In the genomic region with DNA sequence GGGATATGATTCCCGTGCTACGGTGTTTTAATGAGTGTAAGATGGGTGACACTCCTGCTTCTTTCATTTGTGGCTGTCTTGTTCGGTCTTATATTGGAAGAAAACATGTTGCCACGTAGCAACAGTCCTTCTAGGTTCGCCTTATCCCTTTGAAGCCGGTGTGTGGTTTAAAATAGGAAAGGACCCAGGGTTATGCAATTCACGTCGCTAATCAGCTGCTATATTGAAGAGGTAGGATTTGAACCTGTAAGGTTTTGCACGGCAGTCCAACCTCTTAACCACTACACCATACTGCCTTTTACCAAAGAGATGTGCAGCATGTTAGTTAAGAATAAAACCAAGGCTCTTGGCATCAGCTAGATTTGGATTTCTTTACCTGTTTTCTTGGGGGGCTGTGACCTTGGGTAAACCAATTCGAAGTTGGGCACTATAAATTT, we compare ENCODE assay signal across 8 mouse cellular contexts. TPM values are rescaled to one million over a fixed set of nuclear protein-coding genes. Genes with fewer than 3 reads are reported as not detected.
DNase-seq lines count a peak whose midpoint lies in the region; ATAC-seq lines count a peak whose summit lies in the region.

No protein-coding gene starts in this region.

- peaks cover 3% of the 10 kb centered on the region; the same call in 1 of the 2 replicates for H3K4me1 ChIP-seq in heart, embryonic 12.5 days (replicated peaks)
- H3K4me1 ChIP-seq in kidney, embryonic 16.5 days (ENCODE audit: insufficient read depth, low read length), result peaks cover 13% of the 10 kb centered on the region
- peaks cover 41% of the 10 kb centered on the region for H3K4me1 ChIP-seq in liver, embryonic 15.5 days (replicated peaks)
- H3K4me1 ChIP-seq in neural tube, embryonic 11.5 days (ENCODE audit: control insufficient read depth, insufficient read depth, low read length), result no peaks in the 10 kb centered on the region

- H3K9me3 ChIP-seq in heart, embryonic 12.5 days (replicated peaks), result no peaks in the 10 kb centered on the region
- no peaks in the 10 kb centered on the region for H3K9me3 ChIP-seq in kidney, embryonic 16.5 days (ENCODE audit: low read length)
- no peaks in the 10 kb centered on the region for H3K9me3 ChIP-seq in liver, embryonic 15.5 days (replicated peaks)
- no peaks in the 10 kb centered on the region for H3K9me3 ChIP-seq in neural tube, embryonic 11.5 days (ENCODE audit: control insufficient read depth, low read length)

- peaks cover 10% of the 10 kb centered on the region; the same call in 1 of the 2 replicates for H3K36me3 ChIP-seq in heart, embryonic 12.5 days
- H3K36me3 ChIP-seq in kidney, embryonic 16.5 days (ENCODE audit: insufficient read depth, low read length), result no peaks in the 10 kb centered on the region
- H3K36me3 ChIP-seq in liver, embryonic 15.5 days (replicated peaks), result peaks cover 9% of the 10 kb centered on the region; the same call in 1 of the 2 replicates
- H3K36me3 ChIP-seq in neural tube, embryonic 11.5 days (ENCODE audit: control insufficient read depth, insufficient read depth, low read length), result no peaks in the 10 kb centered on the region

- H3K4me3 ChIP-seq in heart, embryonic 12.5 days, result peak overlapping the region; percentile 95
- H3K4me3 ChIP-seq in kidney, embryonic 16.5 days (ENCODE audit: low read length), result peak overlapping the region; percentile 96
- H3K4me3 ChIP-seq in liver, embryonic 15.5 days (replicated peaks), result peak overlapping the region; percentile 96
- H3K4me3 ChIP-seq in neural tube, embryonic 11.5 days (ENCODE audit: low read depth, low read length), result peak overlapping the region; percentile 97

- WGBS in heart, embryonic 12.5 days, result 8% methylated on average over 10 of the region's 10 CpGs
- 6% methylated on average over 10 of the region's 10 CpGs for WGBS in kidney, embryonic 16.5 days
- WGBS in liver, embryonic 15.5 days (ENCODE audit: insufficient replicate concordance), result 5% methylated on average over 10 of the region's 10 CpGs
- 7% methylated on average over 10 of the region's 10 CpGs for WGBS in neural tube, embryonic 11.5 days

- ATAC-seq in CD4-positive, CD25-positive, alpha-beta regulatory T cell, adult 4 months, result peak; percentile 81
- ATAC-seq in heart, embryonic 12.5 days (ENCODE audit: insufficient number of reproducible peaks, low FRiP score), result peak; percentile 69
- ATAC-seq in kidney, embryonic 16.5 days (ENCODE audit: low FRiP score, low TSS enrichment), result peak; percentile 37; the same call in 1 of the 2 replicates
- peak; percentile 68 for ATAC-seq in liver, embryonic 15.5 days (ENCODE audit: insufficient read depth)
- ATAC-seq in neural tube, embryonic 11.5 days (ENCODE audit: insufficient read depth, low FRiP score, low TSS enrichment), result peak; percentile 57

- H3K4me2 ChIP-seq in heart, embryonic 12.5 days, result peak overlapping the region; percentile 79
- H3K4me2 ChIP-seq in kidney, embryonic 16.5 days (replicated peaks; ENCODE audit: low read depth, low read length), result peak overlapping the region; percentile 75
- H3K4me2 ChIP-seq in liver, embryonic 15.5 days, result peak overlapping the region; percentile 98
- peak overlapping the region; percentile 59 for H3K4me2 ChIP-seq in neural tube, embryonic 11.5 days (ENCODE audit: low read depth)

- no peaks in the 10 kb centered on the region for H3K27me3 ChIP-seq in heart, embryonic 12.5 days (replicated peaks)
- H3K27me3 ChIP-seq in kidney, embryonic 16.5 days (ENCODE audit: insufficient read depth, low read length), result no peaks in the 10 kb centered on the region
- H3K27me3 ChIP-seq in liver, embryonic 15.5 days, result no peaks in the 10 kb centered on the region
- no peaks in the 10 kb centered on the region for H3K27me3 ChIP-seq in neural tube, embryonic 11.5 days (ENCODE audit: control insufficient read depth, insufficient read depth, low read length)

- H3K27ac ChIP-seq in heart, embryonic 12.5 days (ENCODE audit: poor library complexity, severe bottlenecking), result 0 out of 2 replicates have a peak overlapping the region, but pooled peaks have one; percentile 84
- peak overlapping the region; percentile 77 for H3K27ac ChIP-seq in kidney, embryonic 16.5 days (ENCODE audit: low read length)
- peak overlapping the region; percentile 90 for H3K27ac ChIP-seq in liver, embryonic 15.5 days (replicated peaks)
- 0 out of 2 replicates have a peak overlapping the region, but pooled peaks have one; percentile 78 for H3K27ac ChIP-seq in neural tube, embryonic 11.5 days (ENCODE audit: low read depth, low read length)

- H3K9ac ChIP-seq in heart, embryonic 12.5 days, result peak overlapping the region; percentile 97
- peak overlapping the region; percentile 75 for H3K9ac ChIP-seq in kidney, embryonic 16.5 days (replicated peaks; ENCODE audit: low read length)
- peak overlapping the region; percentile 88 for H3K9ac ChIP-seq in liver, embryonic 15.5 days
- H3K9ac ChIP-seq in neural tube, embryonic 11.5 days (ENCODE audit: low read length), result peak overlapping the region; percentile 90

- peak; percentile 67 for DNase-seq in adipocyte (ENCODE audit: low spot score)
- DNase-seq in embryo, embryonic 11.5 days (ENCODE audit: low read depth, low spot score), result peak; percentile 71
- DNase-seq in neural tube, embryonic 11.5 days (ENCODE audit: low spot score), result peak; percentile 58
- DNase-seq in thymus, postnatal 25 days, result peak; percentile 79

RNA-seq across cellular contexts. Expression of a gene that starts 1.0 kb away (rescaled TPM):
- polyA plus RNA-seq in CD4-positive, CD25-positive, alpha-beta regulatory T cell, adult 4 months (2017; shearing (Covaris generic)), result 10 to 100 TPM in 1 of 2 experiments, 1 to 10 TPM in 1; 8.1 to 15.8 TPM
- 24.4 and 25.9 TPM in 2 replicates for polyA plus RNA-seq in heart, embryonic 12.5 days (2016; fragmentation: Nextera tagmentation; extraction: Ambion mirVana)
- 45.6 and 46.4 TPM in 2 replicates for polyA plus RNA-seq in kidney, embryonic 16.5 days (2015; fragmentation: Nextera tagmentation; extraction: Ambion mirVana)
- polyA plus RNA-seq in liver, embryonic 15.5 days (2015; fragmentation: Nextera tagmentation; extraction: Ambion mirVana), result 12.8 and 13.4 TPM in 2 replicates
- polyA plus RNA-seq in neural tube, embryonic 11.5 days (2014; fragmentation: Nextera tagmentation; extraction: Ambion mirVana), result 19.2 and 19.7 TPM in 2 replicates

Comparison
In these comparisons a context has a peak if more than half of its experiments do, and no peak if none do; other contexts are left out.
1. Peak in every context shown above with its lines: DNase-seq, ATAC-seq, H3K4me3 ChIP-seq and H3K27ac ChIP-seq.